ENCODE assay signal across 9 mouse cellular contexts in the genomic region with DNA sequence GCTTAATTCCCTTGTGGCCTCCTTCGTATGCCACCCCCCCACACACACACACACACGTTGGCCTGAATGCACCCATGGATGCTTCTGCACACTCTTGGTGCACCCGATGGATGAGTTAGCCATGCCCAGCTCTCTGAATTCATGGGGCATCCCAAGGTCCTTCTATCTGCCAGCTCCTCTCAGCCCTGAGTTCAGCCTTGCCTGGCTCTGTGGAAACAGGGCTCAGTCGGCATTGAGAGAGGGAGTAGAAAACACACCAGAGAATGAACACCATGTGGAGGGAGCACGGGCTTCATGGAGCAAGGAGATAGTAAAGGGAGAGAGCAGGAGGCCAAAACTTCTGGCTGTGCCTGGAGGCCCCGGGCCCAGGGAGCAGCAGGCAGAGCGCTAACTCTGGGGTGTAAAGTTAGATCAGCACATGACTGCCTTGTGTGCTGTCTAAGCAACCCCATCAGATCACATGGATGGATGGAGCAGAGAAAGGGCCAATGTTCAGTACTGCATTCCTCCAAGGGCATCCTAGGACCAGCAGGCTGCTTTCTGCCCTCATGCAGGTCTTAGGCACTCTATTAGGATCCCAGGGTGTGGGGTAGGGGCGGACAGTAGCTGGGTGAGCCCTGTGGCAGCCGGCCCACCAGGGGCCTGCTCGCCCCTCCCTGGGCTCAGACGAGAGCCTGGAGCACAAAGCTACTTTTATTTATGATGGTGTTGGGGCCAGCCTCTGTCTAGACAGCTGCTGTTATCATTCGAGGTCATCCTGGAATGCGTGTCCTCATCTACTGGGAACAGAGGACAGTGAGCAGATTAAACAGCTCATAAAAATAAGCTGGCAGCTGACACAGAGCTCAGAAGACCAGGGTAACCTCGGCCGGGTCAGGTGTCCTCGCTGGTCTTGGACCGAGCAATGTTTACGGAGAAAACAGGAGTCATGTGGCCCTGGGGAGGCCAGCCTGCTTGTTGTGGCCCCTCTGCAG.
DNase-seq lines count a peak whose midpoint lies in the region; ATAC-seq and TF ChIP-seq lines count a peak whose summit lies in the region.
"Had no signal": no experiment of that assay in that cellular context is flagged by ENCODE, and none has a peak within 500 bp of the region (broad histone marks: within the 10 kb centered on the region; RNA-seq: fewer than 3 reads in every experiment).

No protein-coding gene starts in this region.

- DNase-seq in lung, postnatal 0 days (ENCODE audit: low spot score), result peak; percentile 48
- no peak for DNase-seq in lung, postnatal 14 days
- DNase-seq in kidney, adult 11 months, result peak; percentile 77
- peak; percentile 47 for DNase-seq in neural tube, embryonic 11.5 days (ENCODE audit: low spot score)
- no peak for DNase-seq in urinary bladder, postnatal 25 days (ENCODE audit: low spot score)
- no peak for DNase-seq in thymus, postnatal 0 days (ENCODE audit: low spot score)
- DNase-seq in cerebellum, postnatal 25 days, result no peak

- H3K27ac ChIP-seq in lung, postnatal 0 days (ENCODE audit: low read length), result no peak overlapping the region; the same call in 1 of the 2 replicates
- H3K27ac ChIP-seq in embryonic facial prominence, embryonic 13.5 days, result peak overlapping the region; percentile 28; the same call in 1 of the 2 replicates
- peak overlapping the region; percentile 76 for H3K27ac ChIP-seq in neural tube, embryonic 11.5 days (ENCODE audit: low read depth, low read length)
- H3K27ac ChIP-seq: lung, embryonic 15.5 days had no signal

- TF ChIP-seq CTCF in lung, postnatal 0 days (IDR thresholded peaks at IDR 0.05), result no peak

- H3K9ac ChIP-seq in lung, postnatal 0 days (replicated peaks; ENCODE audit: low read depth), result no peak overlapping the region
- no peak overlapping the region for H3K9ac ChIP-seq in embryonic facial prominence, embryonic 13.5 days
- no peak overlapping the region for H3K9ac ChIP-seq in neural tube, embryonic 11.5 days (ENCODE audit: low read length)
- H3K9ac ChIP-seq: lung, embryonic 15.5 days had no signal

- no peaks in the 10 kb centered on the region for H3K27me3 ChIP-seq in lung, postnatal 0 days (replicated peaks; ENCODE audit: insufficient read depth, low read length)
- no peaks in the 10 kb centered on the region for H3K27me3 ChIP-seq in embryonic facial prominence, embryonic 13.5 days
- H3K27me3 ChIP-seq in neural tube, embryonic 11.5 days (ENCODE audit: control insufficient read depth, insufficient read depth, low read length), result no peaks in the 10 kb centered on the region
- H3K27me3 ChIP-seq: lung, embryonic 15.5 days had no signal

- H3K4me3 ChIP-seq in lung, postnatal 0 days (ENCODE audit: low read depth, low read length), result no peak overlapping the region
- H3K4me3 ChIP-seq in embryonic facial prominence, embryonic 13.5 days, result no peak overlapping the region
- H3K4me3 ChIP-seq in neural tube, embryonic 11.5 days (ENCODE audit: low read depth, low read length), result no peak overlapping the region
- H3K4me3 ChIP-seq: lung, embryonic 15.5 days had no signal

- no peaks in the 10 kb centered on the region for H3K9me3 ChIP-seq in lung, postnatal 0 days (ENCODE audit: low read length)
- H3K9me3 ChIP-seq in embryonic facial prominence, embryonic 13.5 days, result no peaks in the 10 kb centered on the region
- H3K9me3 ChIP-seq in neural tube, embryonic 11.5 days (ENCODE audit: control insufficient read depth, low read length), result no peaks in the 10 kb centered on the region
- H3K9me3 ChIP-seq: lung, embryonic 15.5 days had no signal

- 52% methylated on average over 18 of the region's 18 CpGs for WGBS in lung, postnatal 0 days
- 59% methylated on average over 18 of the region's 18 CpGs for WGBS in embryonic facial prominence, embryonic 13.5 days
- WGBS in neural tube, embryonic 11.5 days, result 38% methylated on average over 18 of the region's 18 CpGs

- H3K36me3 ChIP-seq in lung, postnatal 0 days (ENCODE audit: insufficient read depth, low read length), result no peaks in the 10 kb centered on the region
- H3K36me3 ChIP-seq in embryonic facial prominence, embryonic 13.5 days, result no peaks in the 10 kb centered on the region
- no peaks in the 10 kb centered on the region for H3K36me3 ChIP-seq in neural tube, embryonic 11.5 days (ENCODE audit: control insufficient read depth, insufficient read depth, low read length)
- H3K36me3 ChIP-seq: lung, embryonic 15.5 days had no signal

- no peak overlapping the region for H3K4me2 ChIP-seq in lung, postnatal 0 days (replicated peaks; ENCODE audit: low read depth, low read length)
- H3K4me2 ChIP-seq in embryonic facial prominence, embryonic 13.5 days, result no peak overlapping the region
- H3K4me2 ChIP-seq in neural tube, embryonic 11.5 days (ENCODE audit: low read depth), result no peak overlapping the region
- H3K4me2 ChIP-seq: lung, embryonic 15.5 days had no signal

- ATAC-seq in lung, postnatal 0 days, result 0 out of 2 replicates have a peak, but pooled peaks have one; percentile 0
- no peak for ATAC-seq in embryonic facial prominence, embryonic 13.5 days (ENCODE audit: insufficient number of reproducible peaks, insufficient read depth, low FRiP score, low TSS enrichment, low read depth)
- peak; percentile 75 for ATAC-seq in neural tube, embryonic 11.5 days (ENCODE audit: insufficient read depth, low FRiP score, low TSS enrichment)

- H3K4me1 ChIP-seq in lung, postnatal 0 days (ENCODE audit: insufficient read depth, low read depth, low read length), result peaks cover 22% of the 10 kb centered on the region; the same call in 1 of the 2 replicates
- H3K4me1 ChIP-seq in embryonic facial prominence, embryonic 13.5 days, result peaks cover 47% of the 10 kb centered on the region
- H3K4me1 ChIP-seq in neural tube, embryonic 11.5 days (ENCODE audit: control insufficient read depth, insufficient read depth, low read length), result peaks cover 27% of the 10 kb centered on the region

- TF ChIP-seq EP300 in lung, postnatal 0 days (IDR thresholded peaks at IDR 0.05), result peak; percentile 41

Comparison
In these comparisons a context has a peak if more than half of its experiments do, and no peak if none do; other contexts are left out.
1. DNase-seq: peak in lung, postnatal 0 days (single experiment), kidney, adult 11 months (single experiment) and neural tube, embryonic 11.5 days (single experiment); none in lung, postnatal 14 days (single experiment), urinary bladder, postnatal 25 days (single experiment), thymus, postnatal 0 days (single experiment) and cerebellum, postnatal 25 days (0 of 2).